Mouse (Mus musculus): ENCODE data around the gene Mansc4.
A peak's percentile ranks its signal among the peaks of the same experiment; 100 is the strongest.

The Mansc4 gene

DNA sequence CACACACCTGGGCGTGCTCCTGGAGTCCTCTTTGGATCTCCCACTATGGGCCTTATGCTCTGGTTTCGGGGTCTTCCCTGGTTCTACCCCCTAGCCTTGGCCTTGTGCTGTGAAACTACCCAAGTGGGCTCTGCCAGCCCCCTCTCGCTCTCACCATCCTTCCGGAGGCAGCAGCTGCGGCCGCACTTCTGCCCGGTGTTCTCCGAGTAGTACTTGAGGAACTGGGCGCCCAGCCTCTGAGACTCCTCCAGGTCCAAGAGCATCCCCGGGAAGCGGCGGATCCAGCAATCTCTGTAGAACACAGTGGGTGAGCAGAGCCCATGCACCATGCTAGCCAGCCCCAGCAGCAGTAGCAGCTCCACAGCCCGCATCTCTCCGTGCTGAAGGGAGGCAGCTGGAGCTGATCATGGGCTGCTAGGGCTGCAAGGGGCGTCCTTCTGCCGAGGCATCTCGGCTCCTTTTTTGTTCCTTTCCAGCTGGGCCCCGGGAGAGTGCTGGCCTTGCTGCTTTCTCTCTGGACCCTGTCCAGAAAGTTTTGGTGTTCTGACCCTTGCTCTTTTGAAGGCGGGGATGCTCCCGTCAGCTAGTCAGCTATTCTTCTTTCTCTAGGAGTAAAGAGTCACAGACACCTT lies at the start of gene Mansc4:
Mansc4 (minus strand) TSS at position 439 of the 632 bp plus-strand sequence.
- peak; percentile 47 for DNase-seq (ENCODE audit: low spot score)

DNA sequence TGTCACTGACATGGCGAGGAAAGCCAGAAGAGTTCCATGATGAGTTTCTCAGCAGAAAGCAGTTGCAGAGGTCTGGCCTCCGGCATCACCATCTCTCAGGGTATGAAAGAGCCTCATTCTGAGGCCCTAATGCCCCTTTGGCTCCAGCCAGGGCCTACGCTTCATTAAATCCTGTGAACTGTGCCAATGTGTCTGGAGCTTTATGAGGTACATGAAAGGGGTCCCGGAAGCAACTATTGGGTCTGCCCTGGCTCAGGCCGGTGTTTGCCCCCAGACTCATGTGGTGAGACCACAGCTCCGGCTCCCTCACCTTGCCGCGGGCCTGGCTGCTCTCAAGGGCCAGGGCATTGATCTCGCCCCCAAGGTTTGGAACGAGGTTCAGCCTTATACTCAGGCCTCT lies 40.4 kb upstream of the Mansc4 start:
- no peak for DNase-seq (ENCODE audit: low spot score)

DNA sequence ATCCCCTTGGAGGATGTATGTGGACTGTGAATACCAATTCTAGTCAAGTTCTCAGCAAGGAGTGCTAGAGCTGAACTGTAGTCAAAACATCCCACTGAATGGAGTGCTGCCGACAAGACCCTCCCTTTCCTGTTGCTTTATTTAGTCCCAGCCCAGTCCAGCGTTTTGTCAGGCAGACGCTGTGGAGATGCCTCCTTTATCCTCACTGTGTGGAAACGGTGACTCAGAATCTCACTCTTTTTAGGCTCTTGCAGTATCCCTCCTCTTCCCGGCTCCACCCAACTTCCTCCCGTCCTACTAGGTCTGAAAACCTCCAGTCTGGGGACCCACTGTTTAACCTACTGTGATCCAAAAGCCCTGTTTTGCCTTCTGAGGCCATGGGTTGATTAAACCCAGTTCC lies 34.5 kb upstream of the Mansc4 start:
- no peak for DNase-seq (ENCODE audit: low spot score)

DNA sequence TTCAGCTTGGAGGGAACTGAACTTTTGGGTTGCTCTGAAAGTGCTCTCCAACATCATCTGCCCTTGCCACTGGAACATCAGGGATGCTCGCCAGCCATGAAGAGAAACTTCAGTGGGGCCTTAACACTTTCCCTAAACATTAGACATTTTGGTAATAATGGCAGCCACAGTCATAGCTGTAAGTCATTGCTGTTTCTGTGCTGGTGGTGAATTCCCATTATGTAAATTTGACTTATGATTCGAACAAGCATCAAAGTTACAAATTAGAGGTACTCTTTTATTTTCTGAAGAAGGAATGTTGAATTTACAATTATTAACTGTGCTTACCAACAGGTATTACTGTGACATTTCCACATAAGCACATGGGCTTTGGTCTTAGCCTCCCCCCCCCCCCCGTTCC lies 31.4 kb upstream of the Mansc4 start:
- DNase-seq (ENCODE audit: low spot score), result no peak

DNA sequence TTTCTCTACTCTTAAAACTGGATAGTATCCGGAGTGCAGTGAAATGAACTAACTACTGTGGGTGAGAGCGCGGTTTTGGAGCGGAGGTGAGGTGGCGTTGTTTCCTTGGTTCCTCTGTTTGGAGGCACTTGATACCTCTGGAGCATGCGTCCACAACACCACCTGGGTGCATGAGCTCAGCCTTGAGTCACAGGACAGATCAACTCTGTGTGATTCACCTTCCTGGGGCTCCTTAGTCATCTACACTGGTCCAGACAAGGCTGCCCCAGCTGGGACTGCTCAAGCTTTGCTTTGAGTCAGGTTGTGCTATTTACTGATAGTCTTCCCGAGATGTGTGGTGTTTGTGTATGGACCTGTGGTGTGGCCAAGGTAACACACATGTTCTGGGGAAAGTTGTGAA lies 30.9 kb upstream of the Mansc4 start:
- no peak for DNase-seq (ENCODE audit: low spot score)

DNA sequence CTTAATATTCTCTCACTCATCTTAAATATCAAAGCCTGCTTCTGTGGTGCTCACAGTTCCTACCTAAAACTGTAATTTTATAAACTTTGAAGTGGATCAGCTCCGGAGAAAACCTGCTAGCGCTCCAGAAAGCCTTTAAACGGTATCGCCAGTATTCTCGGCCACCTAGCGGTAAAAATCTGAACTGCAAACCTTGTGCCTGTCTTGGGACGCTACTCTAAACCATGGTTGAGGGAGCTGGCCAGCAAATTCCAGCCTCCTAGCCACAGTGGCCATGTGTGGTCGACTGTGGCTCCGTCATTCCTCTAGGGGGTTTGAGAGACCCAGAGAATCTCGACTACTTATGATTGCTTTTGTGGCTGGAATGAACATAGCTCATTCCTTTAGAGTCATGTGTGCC lies 29.7 kb upstream of the Mansc4 start:
- DNase-seq (ENCODE audit: low spot score), result peak; percentile 37

DNA sequence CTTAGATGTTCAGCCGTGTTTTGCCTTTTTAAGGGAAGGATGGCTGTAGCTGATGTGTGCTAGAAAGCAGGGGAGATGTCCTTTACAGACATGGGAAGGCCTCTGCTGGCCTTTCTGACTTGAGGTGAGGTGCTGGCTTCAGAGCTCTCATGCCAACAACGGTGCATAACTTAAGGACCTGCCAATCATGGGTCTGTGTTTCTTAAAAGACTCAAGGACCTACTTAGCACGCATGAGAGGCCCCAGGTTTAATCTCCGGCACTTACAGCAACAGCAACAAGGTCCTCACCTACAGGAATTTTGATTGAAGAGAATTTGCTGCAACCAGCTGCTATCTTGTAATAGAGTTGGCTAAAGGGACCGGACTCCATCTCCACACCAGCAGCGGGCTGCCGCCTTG lies 22.5 kb upstream of the Mansc4 start:
- no peak for DNase-seq (ENCODE audit: low spot score)

DNA sequence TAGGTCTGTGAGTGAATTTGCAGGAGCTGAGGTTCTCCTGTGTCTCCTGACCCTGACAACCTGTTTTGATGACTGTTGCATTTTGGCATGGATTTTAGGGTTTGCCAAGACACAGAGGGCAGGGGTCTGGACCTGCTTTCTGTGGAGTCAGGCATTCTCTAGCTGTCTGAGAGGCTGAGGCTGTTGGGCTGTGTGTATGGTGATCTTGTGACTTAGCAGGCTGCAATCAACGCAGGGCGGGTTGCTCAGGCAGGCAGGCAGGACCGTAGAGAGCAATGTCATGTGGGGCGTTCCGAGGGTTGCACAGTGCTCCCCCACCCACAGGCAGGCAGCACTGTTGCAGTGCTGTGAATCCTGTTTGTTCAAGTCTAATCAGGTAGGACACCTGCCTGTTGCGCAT lies 19.9 kb upstream of the Mansc4 start:
- no peak for DNase-seq (ENCODE audit: low spot score)

DNA sequence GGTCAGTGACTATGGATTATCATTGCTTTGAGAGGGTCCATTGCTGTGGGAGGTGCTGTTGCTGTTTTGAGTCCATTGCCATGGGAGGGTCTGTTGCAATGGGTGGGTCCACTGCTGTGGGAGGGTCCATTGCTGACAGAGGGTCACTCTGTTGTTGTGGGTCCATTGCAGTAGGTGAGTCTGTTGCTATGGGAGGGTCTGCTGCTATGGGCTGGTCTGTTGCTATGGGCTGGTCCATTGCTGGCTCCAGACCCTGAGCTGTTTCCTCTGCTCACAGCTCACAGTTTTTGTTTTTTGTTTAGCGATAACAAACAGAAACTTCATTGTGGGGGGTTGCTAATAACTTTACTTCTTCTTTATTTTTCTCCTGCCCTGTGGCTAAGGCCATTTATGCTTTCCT lies 18.7 kb upstream of the Mansc4 start:
- DNase-seq (ENCODE audit: low spot score), result no peak

DNA sequence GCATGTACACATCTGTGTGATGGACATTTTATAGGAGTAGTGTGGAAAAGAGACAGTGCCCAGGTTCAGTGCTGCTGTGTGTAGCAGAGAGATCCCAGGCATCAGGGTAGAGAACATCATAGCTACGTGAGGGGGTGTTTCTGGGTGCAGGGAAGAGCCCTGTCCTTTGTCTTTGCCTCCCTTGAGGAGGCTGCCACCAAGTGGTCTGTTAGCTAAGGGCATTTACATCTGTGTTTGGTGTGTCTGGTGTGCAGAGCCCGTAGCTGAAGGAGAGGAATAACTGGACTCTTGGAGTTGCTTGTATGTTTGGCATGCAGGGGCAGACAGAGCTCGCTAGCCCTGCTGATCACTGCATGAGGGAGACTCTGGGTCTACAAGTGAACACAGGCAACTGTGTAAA lies 15.5 kb upstream of the Mansc4 start:
- no peak for DNase-seq (ENCODE audit: low spot score)

DNA sequence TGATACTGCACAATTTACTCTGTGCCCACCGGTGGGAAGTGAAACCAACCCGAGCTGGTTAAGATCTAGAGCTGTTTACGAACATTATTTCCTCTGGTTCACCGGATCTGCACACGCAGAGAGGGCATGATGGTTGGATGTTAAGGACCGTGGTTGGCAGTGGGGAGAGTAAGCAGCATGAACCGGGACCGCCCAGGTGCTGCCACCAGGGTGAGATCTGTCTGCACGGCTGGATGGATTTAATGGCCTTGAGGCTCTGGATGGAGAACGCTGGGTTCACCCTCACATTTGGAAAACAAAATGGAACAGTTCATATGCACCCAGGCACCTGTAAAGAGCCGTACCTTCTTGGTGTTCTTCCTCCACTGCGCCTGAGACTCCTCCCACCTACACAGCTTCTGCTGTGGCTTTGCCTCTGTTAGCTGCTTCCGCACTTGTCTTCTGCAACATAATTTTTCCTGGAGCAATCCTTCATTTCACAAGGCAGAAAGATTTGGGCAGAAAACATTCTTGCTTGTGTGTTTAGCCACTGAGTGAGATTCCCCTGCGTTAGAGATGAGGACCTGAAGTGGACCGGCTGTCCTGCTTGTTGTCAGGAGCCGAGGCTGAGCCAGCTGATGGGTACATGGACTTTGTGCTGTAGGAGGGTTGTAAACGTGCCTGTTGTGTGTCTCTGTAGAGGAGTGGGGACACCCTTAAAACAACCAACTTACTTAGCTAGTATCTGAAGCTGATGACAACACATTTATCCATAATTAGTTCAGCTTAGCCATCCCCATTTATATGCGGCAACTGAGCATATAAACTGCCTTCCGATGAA lies 12.8 kb upstream of the Mansc4 start:
- DNase-seq (ENCODE audit: low spot score), result no peak

DNA sequence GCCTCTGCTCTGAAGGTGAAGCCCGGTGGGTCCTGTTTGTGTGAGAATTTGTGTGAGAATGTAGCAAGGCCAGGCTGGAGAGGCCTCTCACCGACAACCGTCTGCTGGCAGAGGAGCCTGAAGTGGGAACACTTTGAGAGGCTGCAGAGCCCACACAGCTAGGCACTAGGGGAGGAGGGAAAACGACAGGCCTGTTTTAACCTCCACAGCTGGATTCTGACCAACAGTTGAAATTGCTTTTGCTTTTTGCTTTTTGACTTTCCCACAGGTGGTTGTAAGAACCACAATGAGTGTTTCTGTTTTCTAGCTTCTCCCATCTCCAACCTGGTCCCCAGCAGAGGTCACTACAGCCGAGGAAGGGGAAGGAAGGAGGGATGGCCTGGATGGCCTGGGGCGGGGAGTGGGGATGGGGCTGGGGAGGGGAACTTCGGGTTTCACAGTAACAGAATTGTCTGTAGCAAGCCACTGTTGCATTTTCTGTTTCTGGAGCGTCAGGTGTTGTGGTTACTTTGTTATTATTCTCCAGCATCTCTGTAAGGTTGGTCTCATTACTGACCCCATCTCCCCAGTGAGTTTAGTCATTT lies 10.6 kb upstream of the Mansc4 start:
- DNase-seq (ENCODE audit: low spot score), result no peak

DNA sequence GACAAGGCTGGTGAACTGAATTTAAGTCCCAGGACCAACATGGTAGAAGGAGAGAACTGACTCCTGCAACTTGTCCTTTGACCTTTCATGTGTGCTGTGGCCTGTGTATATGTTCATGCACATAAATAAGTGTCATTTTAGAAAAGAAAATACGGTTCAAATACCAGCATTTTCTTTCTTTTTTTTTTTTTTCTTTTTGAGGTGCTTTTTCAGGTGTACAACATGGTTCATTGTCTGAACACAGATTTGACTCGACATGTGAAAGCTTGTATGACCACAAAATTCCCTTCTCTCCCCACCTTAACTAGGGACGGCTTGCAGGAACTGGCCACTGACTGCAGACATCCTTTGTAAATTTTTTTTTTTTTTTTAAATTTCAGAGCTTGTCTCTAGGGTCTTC lies 10.1 kb upstream of the Mansc4 start:
- no peak for DNase-seq (ENCODE audit: low spot score)

DNA sequence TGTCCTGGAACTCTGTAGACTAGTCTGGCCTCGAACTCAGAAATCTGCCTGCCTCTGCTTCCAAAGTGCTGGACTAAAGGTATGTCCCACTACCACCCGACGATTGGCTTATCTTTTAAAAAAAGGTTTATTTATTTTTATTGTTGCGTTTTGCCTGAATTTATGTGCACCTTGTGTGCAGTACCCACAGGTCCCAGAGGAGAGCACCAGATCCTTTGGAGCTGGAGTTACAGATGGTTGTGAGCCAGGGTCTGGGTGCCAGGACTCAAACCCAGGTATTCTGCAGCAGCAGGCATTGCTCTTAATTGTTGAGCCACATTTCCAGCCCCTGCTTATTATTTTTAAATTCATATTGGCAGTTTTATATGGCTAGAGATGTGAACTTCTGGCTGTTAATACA lies 9.3 kb upstream of the Mansc4 start:
- no peak for DNase-seq (ENCODE audit: low spot score)

DNA sequence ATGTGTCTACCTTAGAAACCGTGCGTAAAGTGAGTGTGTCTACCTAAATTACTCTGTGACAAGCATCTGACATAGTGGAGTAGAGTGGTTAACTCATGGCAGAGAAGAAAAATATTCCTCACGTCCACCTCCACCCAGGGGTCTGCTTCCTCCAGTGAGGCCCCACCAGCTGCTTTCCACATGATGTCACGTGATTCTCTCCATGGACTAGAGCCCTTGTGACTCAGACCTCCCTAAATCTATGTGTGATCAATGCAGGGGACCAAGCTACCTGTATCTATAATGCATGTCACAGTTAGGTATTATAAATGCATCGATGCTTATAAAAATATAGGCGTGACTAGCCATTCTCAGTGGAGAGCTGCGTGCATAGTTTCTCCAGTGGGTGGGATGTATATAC lies 7.9 kb upstream of the Mansc4 start:
- no peak for DNase-seq (ENCODE audit: low spot score)

DNA sequence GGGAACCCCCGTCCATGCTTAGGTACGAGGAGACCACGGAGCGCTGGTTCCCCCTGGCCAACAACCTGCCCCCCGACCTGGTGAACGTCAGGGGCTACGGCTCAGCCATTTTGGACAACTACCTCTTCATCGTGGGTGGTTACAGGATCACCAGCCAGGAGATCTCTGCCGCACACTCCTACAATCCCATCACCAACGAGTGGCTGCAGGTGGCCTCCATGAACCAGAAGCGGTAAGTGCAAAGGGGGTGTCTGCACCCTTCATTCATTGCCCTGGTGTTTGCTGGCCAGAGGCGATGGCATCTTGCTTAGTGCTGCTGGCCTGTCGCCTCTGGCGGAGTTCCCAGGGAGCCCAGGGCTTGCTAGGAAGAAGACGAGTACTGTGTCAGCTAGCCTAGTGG lies 5.3 kb upstream of the Mansc4 start:
- DNase-seq (ENCODE audit: low spot score), result no peak

DNA sequence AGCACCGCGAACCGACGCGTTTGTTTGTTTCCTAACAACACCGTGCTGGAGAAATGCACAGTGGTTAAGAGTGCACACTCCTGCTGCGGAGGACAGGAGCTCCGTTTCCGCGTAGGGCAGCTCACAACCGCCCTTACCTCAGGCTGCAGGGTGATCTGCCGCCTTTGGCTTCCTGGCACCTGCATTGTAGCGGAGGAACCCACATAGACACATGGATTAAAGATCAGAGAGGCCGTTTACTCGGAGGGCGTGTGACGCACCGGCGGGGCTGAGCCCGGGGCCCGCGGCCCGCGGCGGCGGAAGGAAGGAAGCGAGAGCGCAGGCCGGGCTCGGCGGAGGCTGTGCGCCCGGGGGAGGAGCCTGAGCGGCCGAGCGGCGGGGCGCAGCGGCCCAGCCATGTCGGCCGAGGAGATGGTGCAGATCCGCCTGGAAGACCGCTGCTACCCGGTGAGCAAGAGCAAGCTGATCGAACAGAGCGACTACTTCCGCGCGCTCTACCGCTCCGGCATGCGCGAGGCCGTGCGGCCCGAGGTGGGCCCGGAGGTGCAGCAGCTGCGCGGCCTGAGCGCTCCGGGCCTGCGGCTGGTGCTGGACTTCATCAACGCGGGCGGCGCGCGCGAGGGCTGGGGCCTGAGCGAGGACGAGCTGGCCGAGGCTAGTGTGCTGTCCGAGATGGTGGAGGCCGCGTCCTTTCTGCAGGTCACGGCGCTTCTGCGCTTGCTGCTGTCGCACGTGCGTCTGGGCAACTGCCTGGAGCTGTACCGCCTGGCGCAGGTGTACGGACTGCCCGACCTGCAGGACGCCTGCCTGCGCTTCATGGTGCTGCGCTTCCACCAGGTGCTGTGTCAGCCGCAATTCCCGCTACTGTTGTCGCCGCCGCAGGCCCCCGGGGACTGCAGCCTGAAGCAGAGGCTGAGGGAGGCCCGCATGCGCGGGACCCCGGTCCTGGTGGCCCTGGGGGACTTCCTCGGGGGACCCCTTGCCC lies 4.6 kb upstream of the Mansc4 start, which contains the start of gene Klhl42:
Klhl42 (plus strand) TSS at position 244 of the 985 bp plus-strand sequence.
- DNase-seq (ENCODE audit: low spot score), result peak; percentile 58

DNA sequence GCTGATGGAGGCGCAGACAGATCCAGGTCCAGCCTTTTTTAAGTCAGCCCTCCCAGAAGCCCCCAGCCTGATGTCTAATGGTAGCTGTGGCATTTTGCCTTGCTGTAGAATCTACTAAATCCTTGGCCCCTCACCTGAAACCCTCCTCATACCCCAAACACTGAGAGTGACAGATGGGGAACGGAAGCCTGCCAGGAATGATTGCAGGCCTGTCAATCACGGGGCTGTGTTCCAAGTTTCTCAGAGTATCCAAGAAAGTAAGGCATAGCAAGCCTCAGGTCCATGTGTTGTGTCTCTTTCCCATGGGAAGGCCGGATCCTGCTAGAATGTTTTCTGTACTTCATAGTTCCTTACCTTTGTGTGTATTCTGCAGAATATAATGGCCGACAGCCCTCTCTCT lies 3.4 kb upstream of the Mansc4 start:
- no peak for DNase-seq (ENCODE audit: low spot score)

DNA sequence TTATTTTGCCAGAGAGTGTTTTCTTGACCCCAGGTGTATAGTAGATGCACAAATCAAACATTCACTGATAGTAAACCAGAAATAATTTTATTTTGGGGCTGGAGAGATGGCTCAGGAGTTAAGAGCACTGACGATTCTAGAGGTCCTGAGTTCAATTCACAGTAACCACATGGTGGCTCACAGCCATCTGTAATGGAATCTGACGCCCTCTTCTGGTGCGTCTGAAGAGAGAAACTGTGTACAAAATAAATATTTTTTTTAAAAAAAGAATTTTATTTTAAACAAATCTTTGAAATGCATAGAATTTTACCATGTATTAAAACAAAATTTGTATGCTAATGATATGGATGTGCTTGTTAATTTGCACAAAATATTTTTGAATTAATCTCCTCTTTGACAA lies 1.7 kb upstream of the Mansc4 start:
- DNase-seq (ENCODE audit: low spot score), result no peak

DNA sequence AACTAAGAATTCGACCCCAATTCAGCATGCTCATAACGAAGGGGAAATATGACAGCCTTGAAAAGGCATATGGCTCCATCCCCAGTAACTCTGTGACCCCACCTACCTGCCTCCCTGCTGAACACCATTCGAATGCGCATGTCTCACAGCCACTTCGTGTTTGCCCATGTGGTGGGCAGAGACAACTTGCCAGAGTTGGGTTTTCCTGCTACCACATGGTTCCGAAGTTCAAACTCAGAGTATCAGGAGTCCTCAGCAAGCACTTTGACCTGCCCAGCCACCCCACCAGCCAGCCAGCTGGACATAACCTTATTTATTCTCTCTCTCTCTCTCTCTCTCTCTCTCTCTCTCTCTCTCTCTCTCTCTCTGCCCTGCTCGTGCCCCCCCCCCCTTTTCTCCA lies 904 bp upstream of the Mansc4 start:
- no peak for DNase-seq (ENCODE audit: low spot score)

DNA sequence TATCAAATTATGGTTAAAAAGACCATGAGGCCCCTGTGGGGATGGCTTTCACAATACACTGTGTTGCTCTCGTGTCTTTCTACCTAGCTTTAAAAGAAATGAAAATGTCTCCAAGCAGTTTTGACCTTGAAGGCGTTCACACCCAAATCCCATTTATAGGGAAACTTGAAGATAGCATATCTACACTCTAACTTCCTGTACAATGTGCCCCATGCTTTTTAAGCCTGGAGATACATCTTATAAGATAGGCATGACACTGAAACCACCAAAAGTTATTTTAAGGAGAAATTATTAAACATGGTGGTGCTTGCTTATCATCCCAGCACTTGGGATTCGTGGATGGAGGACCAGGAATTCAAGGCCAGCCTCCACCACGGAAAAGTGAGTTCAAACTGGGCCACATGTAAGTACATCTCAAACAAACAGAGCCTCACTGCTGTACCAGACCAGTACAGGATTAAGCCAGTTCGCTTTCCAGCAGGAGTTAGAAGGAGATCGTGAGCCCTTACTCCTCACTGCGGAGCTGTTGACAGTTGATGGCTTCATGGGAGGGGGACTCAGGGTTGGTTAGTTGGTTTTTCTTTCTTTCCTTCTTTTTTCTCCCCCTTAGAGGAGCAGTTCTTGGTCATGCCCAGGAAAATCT lies 1.3 kb downstream of the Mansc4 start:
- no peak for DNase-seq (ENCODE audit: low spot score)

DNA sequence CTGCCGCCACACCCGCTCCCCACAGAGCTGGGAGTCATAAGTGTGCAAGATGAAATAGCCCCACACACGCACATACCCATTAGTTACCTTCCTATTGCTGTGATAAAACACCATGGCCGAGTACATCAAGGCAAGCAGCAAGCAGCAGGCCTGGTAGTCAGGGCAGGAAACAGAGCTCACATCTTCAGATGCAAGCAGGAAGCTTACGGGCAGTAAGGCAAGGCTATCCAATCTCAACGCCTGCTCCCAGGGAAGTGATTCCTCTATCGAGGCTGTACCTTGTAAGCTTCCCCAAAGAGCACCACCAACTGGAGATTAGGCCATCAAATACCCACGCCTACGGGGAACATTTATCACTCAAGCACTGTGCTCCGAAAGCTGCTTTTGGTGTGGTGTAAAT lies 6.9 kb downstream of the Mansc4 start:
- no peak for DNase-seq (ENCODE audit: low spot score)

All from ovary, adult 18-20 months (tissue).